Mouse (Mus musculus) MEL (cell line): ENCODE measurements around the gene Soat1. TPM values are rescaled to one million over a fixed set of nuclear protein-coding genes. Genes with fewer than 3 reads are reported as not detected.

Source experiments
- DNase-seq: peaks from one replicate; pipeline ENCODE4 v3.0.0; 2011; ENCODE audit warnings: low read depth, low spot score
- H3K27ac ChIP-seq: 2 replicates; pipeline ENCODE4 v1.5.1; 2012; ENCODE audit warnings: low read depth, mild to moderate bottlenecking, control low read depth, low read length, moderate library complexity; ENCODE audit not compliant: control insufficient read depth
- H3K27me3 ChIP-seq, 2 experiments: fragments of 150-350 bp in 1 of 2; sonication (generic) in 1 of 2; 2 replicates each; pipeline ENCODE4 v1.6.1; 2012; ENCODE audit warnings: low read length in 2 of 2, mild to moderate bottlenecking in 2 of 2, improper control_type of control experiment in 1 of 2, moderate library complexity in 1 of 2; ENCODE audit not compliant: insufficient read depth in 2 of 2, control insufficient read depth in 1 of 2
- H3K36me3 ChIP-seq, 2 experiments: 2 replicates each; pipeline ENCODE4 v1.6.1; 2012 to 2014; ENCODE audit warnings: low read length in 2 of 2, improper control_type of control experiment in 1 of 2, inconsistent platforms in 1 of 2, mild to moderate bottlenecking in 1 of 2; ENCODE audit not compliant: insufficient read depth in 2 of 2, control insufficient read depth in 1 of 2
- H3K4me1 ChIP-seq, 2 experiments: fragments of 150-350 bp in 1 of 2; sonication (generic) in 1 of 2; 2 replicates each; pipeline ENCODE4 v1.6.1; 2012; ENCODE audit warnings: low read length in 2 of 2, improper control_type of control experiment in 1 of 2, mild to moderate bottlenecking in 1 of 2; ENCODE audit not compliant: insufficient read depth in 2 of 2, control insufficient read depth in 1 of 2
- H3K4me3 ChIP-seq, 2 experiments: fragments of 150-350 bp in 1 of 2; sonication (generic) in 1 of 2; 2 replicates each; pipeline ENCODE4 v1.5.1; 2012; ENCODE audit warnings: low read depth in 2 of 2, low read length in 2 of 2, mild to moderate bottlenecking in 2 of 2, moderate library complexity in 2 of 2, control low read depth in 1 of 2, improper control_type of control experiment in 1 of 2; ENCODE audit not compliant: control insufficient read depth in 1 of 2, insufficient read depth in 1 of 2
- H3K79me2 ChIP-seq: 2 replicates; pipeline ENCODE4 v1.6.1; 2012; ENCODE audit warnings: mild to moderate bottlenecking, low read length, moderate library complexity; ENCODE audit not compliant: control insufficient read depth, poor library complexity, insufficient read depth
- H3K9ac ChIP-seq: 2 replicates; pipeline ENCODE4 v1.6.1; 2012; ENCODE audit warnings: low read depth, mild to moderate bottlenecking, control low read depth, low read length, moderate library complexity; ENCODE audit not compliant: control insufficient read depth, poor library complexity, severe bottlenecking
- H3K9me3 ChIP-seq: fragments of 150-350 bp; sonication (generic); replicated peaks from 2 replicates; pipeline ENCODE4 v1.6.1; 2012; ENCODE audit warnings: mild to moderate bottlenecking, low read length, improper control_type of control experiment, moderate library complexity; ENCODE audit not compliant: insufficient read depth
- CHD1 ChIP-seq: IDR thresholded peaks from 2 replicates; pipeline ENCODE4 v1.6.1; 2012; ENCODE audit warnings: low read depth, mild to moderate bottlenecking, inconsistent platforms, low read length, improper control_type of control experiment
- CHD2 ChIP-seq: IDR thresholded peaks from 2 replicates; pipeline ENCODE4 v1.6.1; 2011; ENCODE audit warnings: low read length, improper control_type of control experiment
- CTCF ChIP-seq, 3 experiments: IDR thresholded peaks in 2 of 3; conservative IDR thresholded peaks in 1 of 3; 2 replicates each; pipeline ENCODE4 v1.5.1; 2011 to 2012; ENCODE audit warnings: low read length in 3 of 3, low read depth in 2 of 3, mild to moderate bottlenecking in 2 of 3, improper control_type of control experiment in 1 of 3, inconsistent platforms in 1 of 3, mixed read lengths in 1 of 3, moderate library complexity in 1 of 3; ENCODE audit not compliant: control insufficient read depth in 1 of 3, insufficient read depth in 1 of 3, poor library complexity in 1 of 3, severe bottlenecking in 1 of 3
- ELF1 ChIP-seq: IDR thresholded peaks from 2 replicates; pipeline ENCODE4 v1.6.1; 2014; ENCODE audit warnings: low read depth, mild to moderate bottlenecking, inconsistent platforms, low read length, improper control_type of control experiment, moderate library complexity
- EP300 ChIP-seq, 2 experiments: IDR thresholded peaks; 2 replicates each; pipeline ENCODE4 v1.6.1; 2011; ENCODE audit warnings: improper control_type of control experiment in 2 of 2, low read length in 2 of 2, low read depth in 1 of 2, mild to moderate bottlenecking in 1 of 2
- ETS1 ChIP-seq: IDR thresholded peaks from 2 replicates; pipeline ENCODE4 v1.6.1; 2012; ENCODE audit warnings: low read depth, mild to moderate bottlenecking, inconsistent platforms, low read length, improper control_type of control experiment, moderate library complexity
- GATA1 ChIP-seq: IDR thresholded peaks from 2 replicates; pipeline ENCODE4 v1.6.1; 2011; ENCODE audit warnings: low read depth, low read length, improper control_type of control experiment
- HCFC1 ChIP-seq: IDR thresholded peaks from 2 replicates; pipeline ENCODE4 v1.6.1; 2012; ENCODE audit warnings: low read depth, mild to moderate bottlenecking, inconsistent platforms, low read length, improper control_type of control experiment, moderate library complexity
- KAT2A ChIP-seq: conservative IDR thresholded peaks from 2 replicates; pipeline ENCODE4 v1.6.1; 2012; ENCODE audit warnings: low read depth, low read length, improper control_type of control experiment, inconsistent platforms
- MAFK ChIP-seq: IDR thresholded peaks from 2 replicates; pipeline ENCODE4 v1.6.1; 2011; ENCODE audit warnings: low read depth, mild to moderate bottlenecking, low read length, improper control_type of control experiment, borderline replicate concordance
- MAX ChIP-seq: IDR thresholded peaks from 2 replicates; pipeline ENCODE4 v1.6.1; 2011; ENCODE audit warnings: low read length, improper control_type of control experiment
- MXI1 ChIP-seq: IDR thresholded peaks from 2 replicates; pipeline ENCODE4 v1.6.1; 2011; ENCODE audit warnings: mild to moderate bottlenecking, low read depth, low read length, improper control_type of control experiment
- MYB ChIP-seq: IDR thresholded peaks from 2 replicates; pipeline ENCODE4 v1.6.1; 2011; ENCODE audit warnings: mild to moderate bottlenecking, low read depth, low read length, improper control_type of control experiment
- MYC ChIP-seq: IDR thresholded peaks from 2 replicates; pipeline ENCODE4 v1.6.1; 2011; ENCODE audit warnings: low read depth, mild to moderate bottlenecking, low read length, improper control_type of control experiment, moderate library complexity
- POLR2A ChIP-seq, 2 experiments: IDR thresholded peaks; 2 replicates each; pipeline ENCODE4 v1.6.1; 2011 to 2012; ENCODE audit warnings: low read length in 2 of 2, mild to moderate bottlenecking in 2 of 2, control low read depth in 1 of 2, improper control_type of control experiment in 1 of 2, low read depth in 1 of 2, moderate library complexity in 1 of 2; ENCODE audit not compliant: control insufficient read depth in 1 of 2, insufficient read depth in 1 of 2, poor library complexity in 1 of 2
- POLR2AphosphoS2 ChIP-seq: IDR thresholded peaks from 2 replicates; pipeline ENCODE4 v1.6.1; 2011; ENCODE audit warnings: low read length, improper control_type of control experiment
- POLR2AphosphoS5 ChIP-seq: IDR thresholded peaks from 2 replicates; pipeline ENCODE4 v1.6.1; 2012; ENCODE audit warnings: low read depth, borderline replicate concordance, mild to moderate bottlenecking, inconsistent platforms, low read length, moderate library complexity, mixed read lengths
- RCOR1 ChIP-seq: IDR thresholded peaks from 2 replicates; pipeline ENCODE4 v1.6.1; 2012; ENCODE audit warnings: low read depth, mild to moderate bottlenecking, inconsistent platforms, low read length, improper control_type of control experiment
- SIN3A ChIP-seq: IDR thresholded peaks from 2 replicates; pipeline ENCODE4 v1.6.1; 2012; ENCODE audit warnings: low read length, improper control_type of control experiment, inconsistent platforms
- TAL1 ChIP-seq: IDR thresholded peaks from 2 replicates; pipeline ENCODE4 v1.6.1; 2012; ENCODE audit warnings: mild to moderate bottlenecking, inconsistent platforms, low read length, moderate library complexity, mixed read lengths
- TBP ChIP-seq: IDR thresholded peaks from 2 replicates; pipeline ENCODE4 v1.8.0; 2011; ENCODE audit warnings: low read depth, low read length, improper control_type of control experiment
- TCF12 ChIP-seq: IDR thresholded peaks from 2 replicates; pipeline ENCODE4 v1.6.1; 2014; ENCODE audit warnings: low read depth, mild to moderate bottlenecking, inconsistent platforms, low read length, improper control_type of control experiment, moderate library complexity
- USF1 ChIP-seq: IDR thresholded peaks from 2 replicates; pipeline ENCODE4 v1.6.1; 2014; ENCODE audit warnings: low read depth, mild to moderate bottlenecking, inconsistent platforms, low read length, improper control_type of control experiment, moderate library complexity
- USF2 ChIP-seq, 2 experiments: IDR thresholded peaks; 2 replicates each; pipeline ENCODE4 v1.6.1; 2011 to 2012; ENCODE audit warnings: improper control_type of control experiment in 2 of 2, low read length in 2 of 2, borderline replicate concordance in 1 of 2, inconsistent platforms in 1 of 2, low read depth in 1 of 2, mild to moderate bottlenecking in 1 of 2; ENCODE audit not compliant: insufficient read depth in 1 of 2
- ZC3H11A ChIP-seq: IDR thresholded peaks from 2 replicates; pipeline ENCODE4 v1.6.1; 2012; ENCODE audit warnings: low read depth, mild to moderate bottlenecking, inconsistent platforms, low read length, improper control_type of control experiment
- polyA plus RNA-seq, 2 experiments: library from polyadenylated mRNA; stranded (reverse) in 1 of 2; unstranded in 1 of 2; fragments of >175 nt in 1 of 2; fragments of >200 nt in 1 of 2; gene quantifications; 2 replicates each; pipeline versions ENCODE4 v1.2.1 to v1.2.4; 2012; ENCODE audit warnings: low replicate concordance in 2 of 2, low read depth in 1 of 2; ENCODE audit not compliant: insufficient read length in 2 of 2, insufficient read depth in 1 of 2, missing spikeins in 1 of 2
- total RNA-seq: library from RNA; depleted of rRNA; stranded (reverse); fragments of 300-350 nt; gene quantifications from 2 replicates; pipeline ENCODE4 v1.2.3, GENCODE M21; 2012

Gene Soat1
- total and polyA plus RNA-seq, 3 experiments: 2.7 to 10.5 TPM; not detected in 1

- Histone ChIP-seq H3K79me2 (no peaks in the 10 kb centered on the region), H3K36me3 (no peaks in the 10 kb centered on the region), H3K4me3 (no peak overlapping the region), H3K9ac (no peak overlapping the region), H3K9me3 (no peaks in the 10 kb centered on the region), H3K27me3 (no peaks in the 10 kb centered on the region), H3K27ac (no peak overlapping the region), H3K4me1 (peaks cover 2 to 3% of the 10 kb centered on the region in 2 experiments; a peak in 3 of 4 replicates)
- no peak for DNase-seq
- TF ChIP-seq POLR2A (IDR thresholded peaks at IDR 0.05; ENCODE audit: control insufficient read depth in 1 of 2, insufficient read depth in 1 of 2, low read depth in 1 of 2, low read length in 2 of 2, poor library complexity in 1 of 2) (no peak), POLR2AphosphoS5 (no peak), HCFC1 (no peak), TAL1 (no peak), MYB (no peak), TCF12 (no peak), EP300 (IDR thresholded peaks at IDR 0.05; ENCODE audit: low read depth in 1 of 2, low read length in 2 of 2) (no peak), MAFK (no peak), GATA1 (no peak), MYC (no peak), ETS1 (no peak), USF2 (IDR thresholded peaks at IDR 0.05; ENCODE audit: borderline replicate concordance in 1 of 2, insufficient read depth in 1 of 2, low read depth in 1 of 2, low read length in 2 of 2) (no peak), ZC3H11A (no peak), KAT2A (no peak), SIN3A (no peak), CHD1 (no peak), USF1 (no peak), ELF1 (no peak)
Measured at GRCm38 (mm10) chr1:156468576-156468975, 5.6 kb downstream of the Soat1 start.

DNA sequence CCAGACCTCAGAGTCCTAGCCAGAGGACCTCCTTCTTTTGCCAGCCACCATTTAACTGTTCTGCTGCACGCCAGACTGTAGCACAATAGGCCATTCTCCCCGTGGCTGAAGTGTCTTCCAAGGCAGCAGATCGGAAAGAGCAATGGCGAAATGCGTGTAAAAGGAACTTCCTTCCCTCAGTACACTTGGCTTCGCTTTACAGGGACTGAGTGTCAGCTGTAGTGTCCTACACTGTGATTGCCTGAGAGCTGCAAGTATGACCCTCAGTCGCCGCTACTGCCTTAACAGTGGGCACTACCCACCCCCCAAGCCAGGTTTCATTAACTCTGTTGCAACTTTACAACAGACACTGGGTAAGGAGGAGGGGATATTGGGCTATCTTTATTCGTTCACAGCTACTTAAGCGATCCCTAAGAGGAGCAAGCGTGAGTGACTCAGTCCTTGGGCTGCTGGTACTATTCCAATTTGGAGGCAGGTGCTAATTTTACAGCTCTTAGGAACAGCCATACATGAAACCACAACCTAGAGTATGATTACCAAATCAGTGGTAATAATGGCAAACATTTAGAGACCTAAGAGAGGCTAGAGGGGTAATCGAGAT, 6.4 kb downstream of the Soat1 start:
- peaks cover 0 to under 1% of the 10 kb centered on the region in 2 experiments; a peak in 1 of 4 replicates for H3K4me1 ChIP-seq
- no peak for TF ChIP-seq MAFK
- TF ChIP-seq MAX: no peak
- TF ChIP-seq CTCF (IDR thresholded peaks at IDR 0.05 in 2 of 3, conservative IDR thresholded peaks at IDR 0.05 in 1 of 3; ENCODE audit: control insufficient read depth in 1 of 3, insufficient read depth in 1 of 3, low read depth in 2 of 3, low read length in 3 of 3, poor library complexity in 1 of 3, severe bottlenecking in 1 of 3): no peak
- no peak for TF ChIP-seq ETS1
- TF ChIP-seq MXI1: no peak
- TF ChIP-seq CHD2: no peak
- no peak for TF ChIP-seq RCOR1
- no peak for TF ChIP-seq POLR2AphosphoS2
- no peak for TF ChIP-seq GATA1
- no peak for TF ChIP-seq TBP
- no peak overlapping the region for H3K4me3 ChIP-seq
- no peaks in the 10 kb centered on the region for H3K36me3 ChIP-seq
- H3K9me3 ChIP-seq: no peaks in the 10 kb centered on the region
- DNase-seq: no peak
- H3K27me3 ChIP-seq: no peaks in the 10 kb centered on the region
- H3K27ac ChIP-seq: no peak overlapping the region
- H3K9ac ChIP-seq: no peak overlapping the region
- H3K79me2 ChIP-seq: no peaks in the 10 kb centered on the region
